Mouse (Mus musculus) left cerebral cortex, adult 6 months (tissue): ENCODE data around the gene Rnase2a. TPM values are rescaled to one million over a fixed set of nuclear protein-coding genes. Genes with fewer than 3 reads are reported as not detected.

Source experiments
- long read RNA-seq, 2 experiments: library from polyadenylated mRNA; unstranded; transcript quantifications; one replicate each; pipeline ENCODE4 v2.0.0; 2019 to 2020
- polyA plus RNA-seq: library from polyadenylated mRNA; unstranded; fragments of <200 nt; fragmentation: Nextera tagmentation; gene quantifications from 2 replicates; pipeline ENCODE4 v1.2.3, GENCODE M21; 2021

The Rnase2a gene
- not detected in 2 replicates for polyA plus RNA-seq
- long read RNA-seq, experiment 1: 0 reads
- long read RNA-seq, experiment 2: 0 reads

GRCm38 (mm10) chr14:51256041-51256440 lies at the start of gene Rnase2a:
Rnase2a (minus strand) TSS chr14:51256112.

Other genes with a start within 250 kb of the Rnase2a start
- gene Rnase10, start 248.4 kb downstream of the Rnase2a start, polyA plus RNA-seq: 0.09 and 0.13 TPM in 2 replicates
- gene Rnase9, start 214.2 kb downstream of the Rnase2a start, polyA plus RNA-seq: not detected in 2 replicates
- not detected in 2 replicates for gene Rnase11, start 205.9 kb downstream of the Rnase2a start, polyA plus RNA-seq
- gene Rnase12, start 198.5 kb downstream of the Rnase2a start, polyA plus RNA-seq: not detected in 2 replicates
- not detected in 2 replicates for gene Olfr750, start 181.7 kb downstream of the Rnase2a start, polyA plus RNA-seq
- 17.0 and 17.2 TPM in 2 replicates for gene Rnase4, start 165.0 kb downstream of the Rnase2a start, polyA plus RNA-seq
- 3.2 and 3.5 TPM in 2 replicates for gene Ang, start 165.0 kb downstream of the Rnase2a start, polyA plus RNA-seq
- gene Eddm3b, start 141.7 kb downstream of the Rnase2a start, polyA plus RNA-seq: not detected in 2 replicates
- gene Rnase6, start 132.2 kb downstream of the Rnase2a start, polyA plus RNA-seq: 0.10 and 0.44 TPM in 2 replicates
- gene Rnase1, start 109.3 kb downstream of the Rnase2a start, polyA plus RNA-seq: 1.2 and 1.7 TPM in 2 replicates
- gene Rnase2b, start 93.9 kb downstream of the Rnase2a start, polyA plus RNA-seq: not detected in 2 replicates
- not detected in 2 replicates for gene Ang2, start 57.0 kb downstream of the Rnase2a start, polyA plus RNA-seq
- not detected in 2 replicates for gene Ear14, start 52.7 kb downstream of the Rnase2a start, polyA plus RNA-seq
- not detected in 2 replicates for gene Gm7247, start 105.6 kb upstream of the Rnase2a start, polyA plus RNA-seq
- not detected in 2 replicates for gene Vmn2r88, start 154.7 kb upstream of the Rnase2a start, polyA plus RNA-seq
- not detected in 2 replicates for gene Vmn2r89, start 195.7 kb upstream of the Rnase2a start, polyA plus RNA-seq